Mouse (Mus musculus): ENCODE data around the gene Rsad1. TPM values are rescaled to one million over a fixed set of nuclear protein-coding genes. Genes with fewer than 3 reads are reported as not detected.
A peak's percentile ranks its signal among the peaks of the same experiment; 100 is the strongest.

Gene Rsad1
- polyA plus RNA-seq, 1 experiment from 2014 or later, result 2.9 TPM

- DNase-seq (ENCODE audit: low spot score) (no peak), ATAC-seq (replicated peaks; ENCODE audit: low FRiP score, low TSS enrichment, low read depth) (no peak)
- Histone ChIP-seq H3K4me2 (ENCODE audit: low read length) (no peak overlapping the region), H3K4me3 (ENCODE audit: low read depth, low read length) (no peak overlapping the region), H3K27me3 (replicated peaks; ENCODE audit: control insufficient read depth, insufficient read depth, low read length) (peaks cover 18% of the 10 kb centered on the region), H3K9me3 (ENCODE audit: control insufficient read depth, low read length) (no peaks in the 10 kb centered on the region), H3K4me1 (replicated peaks; ENCODE audit: control insufficient read depth, insufficient read depth, low read length) (peaks cover 11% of the 10 kb centered on the region), H3K27ac (ENCODE audit: low read depth) (no peak overlapping the region), H3K36me3 (ENCODE audit: control insufficient read depth, insufficient read depth, low read length) (no peaks in the 10 kb centered on the region), H3K9ac (ENCODE audit: low read length) (no peak overlapping the region)
- 95% methylated on average over 5 of the region's 5 CpGs for WGBS
Observed at GRCm38 (mm10) chr11:94563383-94563782, 14.3 kb upstream of the Rsad1 start.

- Histone ChIP-seq H3K4me1 (replicated peaks; ENCODE audit: control insufficient read depth, insufficient read depth, low read length) (no peaks in the 10 kb centered on the region), H3K4me3 (ENCODE audit: low read depth, low read length) (no peak overlapping the region), H3K4me2 (ENCODE audit: low read length) (no peak overlapping the region), H3K9me3 (ENCODE audit: control insufficient read depth, low read length) (no peaks in the 10 kb centered on the region), H3K27ac (ENCODE audit: low read depth) (no peak overlapping the region), H3K36me3 (ENCODE audit: control insufficient read depth, insufficient read depth, low read length) (no peaks in the 10 kb centered on the region), H3K9ac (ENCODE audit: low read length) (no peak overlapping the region), H3K27me3 (replicated peaks; ENCODE audit: control insufficient read depth, insufficient read depth, low read length) (no peaks in the 10 kb centered on the region)
- ATAC-seq (replicated peaks; ENCODE audit: low FRiP score, low TSS enrichment, low read depth), result no peak
- 65% methylated on average over 3 of the region's 3 CpGs for WGBS
- DNase-seq (ENCODE audit: low spot score), result no peak
Observed at GRCm38 (mm10) chr11:94558226-94558625, 9.2 kb upstream of the Rsad1 start.

DNA sequence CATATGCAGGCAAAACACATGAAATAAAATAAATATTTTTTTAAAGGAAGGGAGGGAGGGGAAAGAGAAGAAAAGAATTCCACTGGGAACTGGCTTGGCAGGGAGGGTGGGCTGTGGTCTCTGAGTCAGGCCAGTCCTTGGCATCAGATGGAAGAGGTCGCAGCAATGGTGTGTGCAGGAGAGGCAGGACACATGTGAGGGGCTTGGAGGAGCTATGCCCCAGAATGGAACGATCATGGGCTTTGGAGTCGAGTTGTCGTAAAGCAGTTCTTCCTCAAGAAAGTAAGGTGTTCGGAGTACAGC lies 1.3 kb upstream of the Rsad1 start:
- no peak for ATAC-seq (replicated peaks; ENCODE audit: low FRiP score, low TSS enrichment, low read depth)
- 78% methylated on average over 5 of the region's 5 CpGs for WGBS
- Histone ChIP-seq H3K27me3 (replicated peaks; ENCODE audit: control insufficient read depth, insufficient read depth, low read length) (no peaks in the 10 kb centered on the region), H3K4me2 (ENCODE audit: low read length) (no peak overlapping the region), H3K4me3 (ENCODE audit: low read depth, low read length) (no peak overlapping the region), H3K9ac (ENCODE audit: low read length) (no peak overlapping the region), H3K9me3 (ENCODE audit: control insufficient read depth, low read length) (no peaks in the 10 kb centered on the region), H3K36me3 (ENCODE audit: control insufficient read depth, insufficient read depth, low read length) (no peaks in the 10 kb centered on the region), H3K4me1 (replicated peaks; ENCODE audit: control insufficient read depth, insufficient read depth, low read length) (no peaks in the 10 kb centered on the region), H3K27ac (ENCODE audit: low read depth) (no peak overlapping the region)
- DNase-seq (ENCODE audit: low spot score), result no peak

- 63% methylated on average over 10 of the region's 10 CpGs for WGBS
- no peak for ATAC-seq (replicated peaks; ENCODE audit: low FRiP score, low TSS enrichment, low read depth)
- Histone ChIP-seq H3K27me3 (replicated peaks; ENCODE audit: control insufficient read depth, insufficient read depth, low read length) (no peaks in the 10 kb centered on the region), H3K9me3 (ENCODE audit: control insufficient read depth, low read length) (no peaks in the 10 kb centered on the region), H3K4me2 (ENCODE audit: low read length) (0 out of 2 replicates have a peak overlapping the region, but pooled peaks have one; percentile 80), H3K4me1 (replicated peaks; ENCODE audit: control insufficient read depth, insufficient read depth, low read length) (no peaks in the 10 kb centered on the region), H3K36me3 (ENCODE audit: control insufficient read depth, insufficient read depth, low read length) (no peaks in the 10 kb centered on the region), H3K27ac (ENCODE audit: low read depth) (peak overlapping the region; percentile 66; the same call in 1 of the 2 replicates), H3K9ac (ENCODE audit: low read length) (no peak overlapping the region), H3K4me3 (ENCODE audit: low read depth, low read length) (no peak overlapping the region)
- no peak for DNase-seq (ENCODE audit: low spot score)
Observed at GRCm38 (mm10) chr11:94549691-94550441, 811 bp upstream of the Rsad1 start.

DNA sequence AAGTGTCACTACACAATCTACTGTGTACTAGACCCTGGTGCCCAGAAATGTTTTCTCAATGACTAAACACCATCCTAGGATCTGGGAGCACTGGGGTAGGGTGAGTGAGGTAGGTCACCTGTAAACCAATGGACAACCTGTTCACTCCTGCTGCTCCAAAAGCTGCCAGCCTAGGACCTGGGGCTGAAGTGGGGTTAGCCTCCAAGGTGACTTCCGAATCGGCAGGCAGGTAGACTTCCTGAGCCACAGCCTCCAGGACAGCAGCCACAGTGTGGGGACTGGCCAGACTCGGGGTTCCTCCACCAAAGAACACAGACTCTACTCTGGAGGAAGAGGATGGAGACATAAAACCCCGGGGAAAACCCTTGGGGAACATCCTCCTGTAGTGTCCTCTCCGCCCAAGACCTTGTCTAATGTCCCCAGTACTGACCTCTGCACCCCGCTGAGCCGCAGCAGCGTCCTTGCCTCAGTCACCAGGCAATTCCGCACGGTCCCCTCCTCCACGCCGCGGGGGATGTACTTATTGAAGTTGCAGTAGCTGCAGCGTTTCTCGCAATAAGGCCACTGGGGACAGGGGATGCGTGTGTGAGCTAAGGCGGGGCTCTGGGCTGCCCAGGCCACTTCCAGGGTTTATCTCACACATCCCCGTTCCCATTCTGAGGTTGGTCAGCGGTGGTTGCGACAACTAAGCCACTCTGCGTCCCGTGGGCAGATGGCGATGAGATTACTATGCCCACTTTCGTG lies 842 bp downstream of the Rsad1 start:
- ATAC-seq (replicated peaks; ENCODE audit: low FRiP score, low TSS enrichment, low read depth) (peak; percentile 10), DNase-seq (ENCODE audit: low spot score) (no peak)
- 11% methylated on average over 24 of the region's 24 CpGs for WGBS
- no peaks in the 10 kb centered on the region for H3K36me3 ChIP-seq (ENCODE audit: control insufficient read depth, insufficient read depth, low read length)
- H3K27ac ChIP-seq (ENCODE audit: low read depth), result no peak overlapping the region
- peak overlapping the region; percentile 80 for H3K4me2 ChIP-seq (ENCODE audit: low read length)
- no peaks in the 10 kb centered on the region for H3K9me3 ChIP-seq (ENCODE audit: control insufficient read depth, low read length)
- no peaks in the 10 kb centered on the region for H3K4me1 ChIP-seq (replicated peaks; ENCODE audit: control insufficient read depth, insufficient read depth, low read length)
- H3K9ac ChIP-seq (ENCODE audit: low read length), result peak overlapping the region; percentile 61
- peak overlapping the region; percentile 57 for H3K4me3 ChIP-seq (ENCODE audit: low read depth, low read length)
- H3K27me3 ChIP-seq (replicated peaks; ENCODE audit: control insufficient read depth, insufficient read depth, low read length), result no peaks in the 10 kb centered on the region

GRCm38 (mm10) chr11:94547271-94547670 lies 1.8 kb downstream of the Rsad1 start:
- DNase-seq (ENCODE audit: low spot score), result no peak
- H3K4me2 ChIP-seq (ENCODE audit: low read length), result no peak overlapping the region
- no peak overlapping the region for H3K4me3 ChIP-seq (ENCODE audit: low read depth, low read length)
- no peak for ATAC-seq (replicated peaks; ENCODE audit: low FRiP score, low TSS enrichment, low read depth)
- 93% methylated on average over 6 of the region's 6 CpGs for WGBS
- no peaks in the 10 kb centered on the region for H3K9me3 ChIP-seq (ENCODE audit: control insufficient read depth, low read length)
- no peak overlapping the region for H3K9ac ChIP-seq (ENCODE audit: low read length)
- H3K36me3 ChIP-seq (ENCODE audit: control insufficient read depth, insufficient read depth, low read length), result peaks cover 4% of the 10 kb centered on the region; the same call in 1 of the 2 replicates
- H3K27me3 ChIP-seq (replicated peaks; ENCODE audit: control insufficient read depth, insufficient read depth, low read length), result no peaks in the 10 kb centered on the region
- no peak overlapping the region for H3K27ac ChIP-seq (ENCODE audit: low read depth)
- no peaks in the 10 kb centered on the region for H3K4me1 ChIP-seq (replicated peaks; ENCODE audit: control insufficient read depth, insufficient read depth, low read length)

GRCm38 (mm10) chr11:94546381-94546780 lies 2.7 kb downstream of the Rsad1 start:
- no peaks in the 10 kb centered on the region for H3K4me1 ChIP-seq (replicated peaks; ENCODE audit: control insufficient read depth, insufficient read depth, low read length)
- H3K27ac ChIP-seq (ENCODE audit: low read depth), result no peak overlapping the region
- no peaks in the 10 kb centered on the region for H3K27me3 ChIP-seq (replicated peaks; ENCODE audit: control insufficient read depth, insufficient read depth, low read length)
- H3K4me3 ChIP-seq (ENCODE audit: low read depth, low read length), result no peak overlapping the region
- WGBS, result 91% methylated on average over 5 of the region's 5 CpGs
- H3K4me2 ChIP-seq (ENCODE audit: low read length), result no peak overlapping the region
- no peak for ATAC-seq (replicated peaks; ENCODE audit: low FRiP score, low TSS enrichment, low read depth)
- no peak for DNase-seq (ENCODE audit: low spot score)
- peaks cover 9% of the 10 kb centered on the region; the same call in 1 of the 2 replicates for H3K36me3 ChIP-seq (ENCODE audit: control insufficient read depth, insufficient read depth, low read length)
- H3K9ac ChIP-seq (ENCODE audit: low read length), result no peak overlapping the region
- no peaks in the 10 kb centered on the region for H3K9me3 ChIP-seq (ENCODE audit: control insufficient read depth, low read length)

DNA sequence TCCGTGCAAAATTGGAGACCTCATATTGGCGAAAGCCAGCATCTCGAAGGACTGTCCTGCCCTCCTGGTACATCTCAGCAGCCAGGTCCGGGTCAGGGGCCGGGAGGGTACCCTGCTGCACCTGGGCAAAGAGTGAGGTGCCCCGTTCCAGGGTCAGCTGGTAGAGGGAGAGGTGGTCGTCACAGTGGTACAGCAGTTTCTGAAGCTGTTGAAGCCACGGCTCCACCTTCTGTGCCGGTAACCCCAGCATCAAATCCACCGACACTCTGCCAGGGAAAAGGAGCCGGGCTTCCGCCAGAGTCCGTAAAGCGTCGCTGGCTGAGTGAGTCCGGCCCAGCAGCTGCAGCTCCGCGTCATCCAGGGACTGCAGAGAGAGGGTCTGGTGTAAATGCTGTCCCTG lies 4.6 kb downstream of the Rsad1 start:
- Histone ChIP-seq H3K4me1 (replicated peaks; ENCODE audit: control insufficient read depth, insufficient read depth, low read length) (no peaks in the 10 kb centered on the region), H3K27me3 (replicated peaks; ENCODE audit: control insufficient read depth, insufficient read depth, low read length) (no peaks in the 10 kb centered on the region), H3K27ac (ENCODE audit: low read depth) (no peak overlapping the region), H3K4me2 (ENCODE audit: low read length) (no peak overlapping the region), H3K4me3 (ENCODE audit: low read depth, low read length) (no peak overlapping the region), H3K9me3 (ENCODE audit: control insufficient read depth, low read length) (no peaks in the 10 kb centered on the region), H3K36me3 (ENCODE audit: control insufficient read depth, insufficient read depth, low read length) (peaks cover 9% of the 10 kb centered on the region; the same call in 1 of the 2 replicates), H3K9ac (ENCODE audit: low read length) (no peak overlapping the region)
- ATAC-seq (replicated peaks; ENCODE audit: low FRiP score, low TSS enrichment, low read depth) (no peak), DNase-seq (ENCODE audit: low spot score) (no peak)
- 56% methylated on average over 18 of the region's 18 CpGs for WGBS

Data from intestine, embryonic 14.5 days (tissue).